Mouse (Mus musculus) lung, embryonic 15.5 days (tissue): ENCODE data around the gene Dcst1. TPM values are rescaled to one million over a fixed set of nuclear protein-coding genes. Genes with fewer than 3 reads are reported as not detected.

ENCODE experiments used
- ATAC-seq: fragments of 200-750 bp; cut with Nextera tagmentation; 2 replicates; pipeline ENCODE4 v1.8.0; 2017; ENCODE audit warnings: moderate number of reproducible peaks, borderline replicate concordance; ENCODE audit not compliant: low FRiP score, low TSS enrichment; ENCODE audit errors: extremely low read depth
- H3K27ac ChIP-seq: fragments of 300-500 bp; sonication (generic); 2 replicates; pipeline ENCODE4 v1.5.1; 2015; ENCODE audit warnings: moderate library complexity, mild to moderate bottlenecking, inconsistent platforms
- H3K27me3 ChIP-seq: fragments of 300-500 bp; sonication (generic); 2 replicates; pipeline ENCODE4 v1.6.1; 2015; ENCODE audit warnings: inconsistent platforms
- H3K36me3 ChIP-seq: fragments of 300-500 bp; sonication (generic); 2 replicates; pipeline ENCODE4 v1.6.1; 2015; ENCODE audit warnings: inconsistent platforms
- H3K4me1 ChIP-seq: fragments of 300-500 bp; sonication (generic); 2 replicates; pipeline ENCODE4 v1.6.1; 2015; ENCODE audit warnings: inconsistent platforms
- H3K4me2 ChIP-seq: fragments of 300-500 bp; sonication (generic); 2 replicates; pipeline ENCODE4 v1.6.1; 2015; ENCODE audit warnings: inconsistent platforms, mild to moderate bottlenecking, moderate library complexity
- H3K4me3 ChIP-seq: fragments of 300-500 bp; sonication (generic); 2 replicates; pipeline ENCODE4 v1.5.1; 2015; ENCODE audit warnings: mild to moderate bottlenecking, inconsistent platforms
- H3K9ac ChIP-seq: fragments of 300-500 bp; sonication (generic); 2 replicates; pipeline ENCODE4 v1.6.1; 2015; ENCODE audit warnings: inconsistent platforms
- H3K9me3 ChIP-seq: fragments of 300-500 bp; sonication (generic); 2 replicates; pipeline ENCODE4 v1.6.1; 2016; ENCODE audit warnings: inconsistent platforms
- WGBS: fragments of 180-500 bp; shearing (Covaris S2); methylation state at CpG from one replicate; pipeline ENCODE4 v1.1.7; 2015; 5-methylcytosine and 5-hydroxymethylcytosine counted together
- polyA plus RNA-seq: library from polyadenylated mRNA; unstranded; fragments of >200 nt; fragmentation: Nextera tagmentation; extraction: Ambion mirVana; gene quantifications from 2 replicates; pipeline ENCODE4 v1.2.1, GENCODE M21; 2015

The Dcst1 gene
- polyA plus RNA-seq, 1 experiment from 2014 or later = 0.21 TPM

- H3K4me1 ChIP-seq = peaks cover 29% of the 10 kb centered on the region
- ATAC-seq = no peak
These were observed 39.2 kb downstream of the Dcst1 start for GRCm38 (mm10) chr3:89325882-89326281.

GRCm38 (mm10) chr3:89322514-89323165, 42.4 kb downstream of the Dcst1 start, which contains the start of gene Efna3:
Gene Efna3, minus strand, starts transcription at chr3:89322965.
- H3K9ac ChIP-seq = peak within 1 kb of the TSS; percentile 51
- WGBS = under 1% methylated on average over 36 of the region's 53 CpGs
- H3K27me3 ChIP-seq = peaks cover 54% of the 10 kb centered on the region
- peak; percentile 36; the same call in 1 of the 2 replicates for ATAC-seq
- H3K4me2 ChIP-seq = peak within 1 kb of the TSS; percentile 97
- H3K9me3 ChIP-seq = no peaks in the 10 kb centered on the region
- peak within 1 kb of the TSS; percentile 55 for H3K4me3 ChIP-seq
- no peaks in the 10 kb centered on the region for H3K36me3 ChIP-seq
- H3K4me1 ChIP-seq = peaks cover 43% of the 10 kb centered on the region
- no peak within 1 kb of the TSS for H3K27ac ChIP-seq

More at GRCm38 (mm10) chr3:89325882-89326281, 39.2 kb downstream of the Dcst1 start:
- no peaks in the 10 kb centered on the region for H3K9me3 ChIP-seq
- WGBS = 91% methylated on average over 8 of the region's 8 CpGs
- H3K27me3 ChIP-seq = peaks cover 31% of the 10 kb centered on the region
- no peak overlapping the region for H3K4me3 ChIP-seq
- H3K9ac ChIP-seq = no peak overlapping the region
- no peak overlapping the region for H3K4me2 ChIP-seq
- no peaks in the 10 kb centered on the region for H3K36me3 ChIP-seq
- H3K27ac ChIP-seq = no peak overlapping the region

GRCm38 (mm10) chr3:89322131-89322500, 42.9 kb downstream of the Dcst1 start:
- Histone ChIP-seq H3K4me1 (peaks cover 46% of the 10 kb centered on the region), H3K4me3 (peak overlapping the region; percentile 55), H3K4me2 (peak overlapping the region; percentile 97), H3K27ac (no peak overlapping the region), H3K9ac (peak overlapping the region; percentile 51), H3K9me3 (no peaks in the 10 kb centered on the region), H3K36me3 (no peaks in the 10 kb centered on the region), H3K27me3 (peaks cover 54% of the 10 kb centered on the region)
- no peak for ATAC-seq
- WGBS = 1% methylated on average over 14 of the region's 14 CpGs

GRCm38 (mm10) chr3:89321183-89322130, 43.6 kb downstream of the Dcst1 start:
- peaks cover 54% of the 10 kb centered on the region for H3K27me3 ChIP-seq
- no peaks in the 10 kb centered on the region for H3K36me3 ChIP-seq
- H3K9me3 ChIP-seq = no peaks in the 10 kb centered on the region
- ATAC-seq = 0 out of 2 replicates have a peak, but pooled peaks have one; percentile 5
- 2% methylated on average over 66 of the region's 66 CpGs for WGBS
- peak overlapping the region; percentile 51 for H3K9ac ChIP-seq
- peaks cover 52% of the 10 kb centered on the region for H3K4me1 ChIP-seq
- H3K4me2 ChIP-seq = peak overlapping the region; percentile 97
- peak overlapping the region; percentile 55 for H3K4me3 ChIP-seq
- no peak overlapping the region for H3K27ac ChIP-seq

GRCm38 (mm10) chr3:89320581-89321182, 44.4 kb downstream of the Dcst1 start:
- Histone ChIP-seq H3K27ac (no peak overlapping the region), H3K9me3 (no peaks in the 10 kb centered on the region), H3K4me1 (peaks cover 60% of the 10 kb centered on the region), H3K36me3 (no peaks in the 10 kb centered on the region), H3K4me2 (peak overlapping the region; percentile 97), H3K9ac (peak overlapping the region; percentile 51), H3K27me3 (peaks cover 61% of the 10 kb centered on the region), H3K4me3 (peak overlapping the region; percentile 55)
- WGBS = under 1% methylated on average over 41 of the region's 41 CpGs
- ATAC-seq = no peak

- H3K4me3 ChIP-seq = peak overlapping the region; percentile 55
- no peaks in the 10 kb centered on the region for H3K9me3 ChIP-seq
- H3K9ac ChIP-seq = peak overlapping the region; percentile 43
- no peaks in the 10 kb centered on the region for H3K36me3 ChIP-seq
- no peak overlapping the region for H3K27ac ChIP-seq
- peaks cover 61% of the 10 kb centered on the region for H3K27me3 ChIP-seq
- WGBS = 2% methylated on average over 58 of the region's 58 CpGs
- no peak for ATAC-seq
- H3K4me2 ChIP-seq = peak overlapping the region; percentile 97
- H3K4me1 ChIP-seq = peaks cover 63% of the 10 kb centered on the region
These were observed 45.3 kb downstream of the Dcst1 start for GRCm38 (mm10) chr3:89319591-89320350.

- no peak for ATAC-seq
- no peak overlapping the region for H3K27ac ChIP-seq
- H3K4me1 ChIP-seq = peaks cover 66% of the 10 kb centered on the region
- H3K4me3 ChIP-seq = peak overlapping the region; percentile 55
- peak overlapping the region; percentile 97 for H3K4me2 ChIP-seq
- H3K9ac ChIP-seq = peak overlapping the region; percentile 43
- 18% methylated on average over 21 of the region's 21 CpGs for WGBS
- H3K27me3 ChIP-seq = peaks cover 61% of the 10 kb centered on the region
- H3K9me3 ChIP-seq = no peaks in the 10 kb centered on the region
- H3K36me3 ChIP-seq = no peaks in the 10 kb centered on the region
These were observed 46.0 kb downstream of the Dcst1 start for GRCm38 (mm10) chr3:89318971-89319590.

- H3K9me3 ChIP-seq = no peaks in the 10 kb centered on the region
- H3K27ac ChIP-seq = no peak overlapping the region
- no peak overlapping the region for H3K9ac ChIP-seq
- 64% methylated on average over 8 of the region's 8 CpGs for WGBS
- ATAC-seq = no peak
- no peaks in the 10 kb centered on the region for H3K36me3 ChIP-seq
- peaks cover 61% of the 10 kb centered on the region for H3K27me3 ChIP-seq
- H3K4me1 ChIP-seq = peaks cover 66% of the 10 kb centered on the region
- H3K4me2 ChIP-seq = no peak overlapping the region
- H3K4me3 ChIP-seq = no peak overlapping the region
These were observed 46.7 kb downstream of the Dcst1 start for GRCm38 (mm10) chr3:89318316-89318715.

GRCm38 (mm10) chr3:89317246-89317645, 47.8 kb downstream of the Dcst1 start:
- Histone ChIP-seq H3K4me1 (peaks cover 63% of the 10 kb centered on the region), H3K36me3 (no peaks in the 10 kb centered on the region), H3K9ac (no peak overlapping the region), H3K4me3 (no peak overlapping the region), H3K4me2 (peak overlapping the region; percentile 82), H3K9me3 (no peaks in the 10 kb centered on the region), H3K27ac (no peak overlapping the region), H3K27me3 (peaks cover 53% of the 10 kb centered on the region)
- no peak for ATAC-seq
- 59% methylated on average over 6 of the region's 6 CpGs for WGBS

- Histone ChIP-seq H3K9ac (peak overlapping the region; percentile 5; the same call in 1 of the 2 replicates), H3K9me3 (no peaks in the 10 kb centered on the region), H3K4me2 (peak overlapping the region; percentile 82), H3K27ac (peak overlapping the region; percentile 48; the same call in 1 of the 2 replicates), H3K4me1 (peaks cover 59% of the 10 kb centered on the region), H3K27me3 (peaks cover 49% of the 10 kb centered on the region), H3K36me3 (no peaks in the 10 kb centered on the region), H3K4me3 (peak overlapping the region; percentile 40; the same call in 1 of the 2 replicates)
- peak; percentile 23; the same call in 1 of the 2 replicates for ATAC-seq
- 2% methylated on average over 4 of the region's 4 CpGs for WGBS
These were observed 48.2 kb downstream of the Dcst1 start for GRCm38 (mm10) chr3:89316833-89317232.
